Mouse (Mus musculus) mouse trophoblast stem cell (cell line): ENCODE measurements around the gene Tmem106a.
"Not testable (repeated sequence)": the region's sequence is repeated elsewhere in the genome, so short reads cannot be mapped to it uniquely, and the experiment has no call there.

Experiments
- in situ Hi-C, 2 experiments: fragments of 300-500 bp; cut with MseI, MboI; formaldehyde crosslinking; loops; 2 replicates in 1 of 2; 3 replicates in 1 of 2; pipeline ENCODE4 v1.15.1; 2025

Gene Tmem106a

DNA sequence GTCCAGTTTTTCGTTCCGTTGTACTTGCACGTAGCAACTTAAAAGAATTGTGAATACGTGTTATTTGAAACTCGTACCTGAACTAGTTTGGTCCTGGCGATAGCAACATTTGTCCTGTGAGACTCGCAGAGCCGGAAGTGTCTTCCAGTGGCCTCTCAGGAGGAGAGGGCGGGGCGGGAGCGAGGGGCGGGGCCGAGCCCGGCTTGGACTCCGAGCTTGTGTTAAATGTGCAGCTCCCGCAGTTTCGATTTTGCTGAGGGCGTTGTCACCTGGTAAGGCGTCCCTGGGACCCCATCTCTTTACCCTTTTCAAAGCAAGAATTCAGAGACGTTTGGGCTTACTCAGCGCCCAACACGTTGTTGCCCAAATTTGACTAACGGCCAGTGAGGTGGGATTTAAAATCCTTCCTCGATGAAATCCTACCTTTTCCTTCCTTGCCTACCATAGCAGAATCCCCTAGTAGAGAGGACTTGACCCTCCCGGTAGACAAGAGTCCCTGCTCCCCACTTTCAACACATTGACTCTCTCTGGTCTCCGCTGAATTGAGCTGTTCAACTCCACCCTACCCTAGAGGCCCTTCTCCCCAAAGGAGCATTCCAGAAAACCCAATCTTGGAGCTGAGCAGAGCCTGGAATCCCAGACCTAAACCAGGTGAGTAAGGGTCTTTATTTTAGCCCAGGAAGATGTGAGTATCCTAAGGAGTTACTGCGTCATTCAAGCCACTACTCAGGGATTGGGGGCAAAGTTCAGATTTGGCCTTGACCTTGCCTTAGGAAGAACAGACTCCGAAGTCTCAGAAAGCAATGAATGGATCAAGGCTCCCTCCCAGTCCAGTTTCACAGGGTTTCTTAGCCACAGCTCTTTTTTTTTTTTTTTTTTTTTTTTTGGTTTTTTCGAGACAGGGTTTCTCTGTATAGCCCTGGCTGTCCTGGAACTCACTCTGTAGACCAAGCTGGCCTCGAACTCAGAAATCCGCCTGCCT is at the start of gene Tmem106a:
TSS of gene Tmem106a (plus strand) at position 189 of the 982 bp plus-strand sequence.
- in situ Hi-C loops, result no loop called here

DNA sequence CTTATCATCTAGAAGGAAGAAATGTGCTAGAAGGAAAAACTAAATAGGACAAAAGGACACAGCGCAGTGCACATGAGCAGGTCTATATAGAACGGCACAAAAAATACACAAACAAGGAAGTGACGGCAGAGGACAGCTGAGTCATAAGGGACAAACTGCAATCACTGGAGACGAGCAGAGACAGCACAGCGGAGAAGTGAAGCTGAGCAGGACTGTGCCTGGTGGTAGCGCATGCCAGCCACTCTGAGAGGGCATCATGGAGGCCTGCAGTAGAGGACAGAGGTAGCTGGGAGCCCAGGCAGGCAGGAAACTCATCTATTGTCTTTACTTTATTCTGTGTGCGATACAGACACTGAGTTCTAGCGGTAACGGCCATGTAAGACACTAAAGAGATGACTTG is 38.5 kb upstream of the Tmem106a start:
- in situ Hi-C loops, result no loop called here

DNA sequence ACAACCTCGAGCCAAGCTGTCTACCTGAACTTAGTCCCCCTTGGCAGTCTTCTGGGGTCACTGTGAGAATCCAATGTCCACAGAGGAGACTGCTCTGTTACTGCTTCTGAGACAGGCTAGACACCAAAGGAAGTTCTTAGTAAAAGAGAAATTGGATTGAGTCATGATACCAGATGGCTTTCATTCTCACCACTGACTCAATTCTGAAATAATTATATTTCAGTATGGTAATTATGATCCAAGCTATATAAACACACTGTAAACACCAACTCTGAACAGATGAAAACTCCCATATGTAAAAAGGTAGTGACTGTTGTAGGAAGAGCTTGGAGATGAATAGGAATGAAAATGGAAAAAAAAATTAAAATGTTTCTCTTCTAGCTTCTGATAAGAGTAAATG is 37.9 kb upstream of the Tmem106a start:
- in situ Hi-C loops, result no loop called here

DNA sequence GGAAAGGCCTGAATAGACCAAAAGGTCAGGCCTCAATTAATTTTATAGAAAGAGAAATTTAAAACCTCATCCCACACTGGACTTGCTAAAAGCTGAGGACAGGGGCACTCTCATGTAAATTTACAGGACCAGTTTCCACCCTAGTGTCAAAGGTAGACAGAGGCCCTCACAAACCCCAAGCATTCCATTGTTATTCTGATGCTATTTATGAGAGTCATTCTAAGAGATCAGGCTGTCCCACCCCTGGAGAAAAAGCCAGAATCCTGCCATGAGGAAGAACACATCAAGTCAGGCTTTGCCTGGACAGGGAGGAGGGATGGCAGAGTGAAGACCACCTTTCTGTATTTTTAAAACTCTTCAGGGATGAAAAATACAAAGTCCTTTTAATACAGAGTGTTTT is 33.5 kb upstream of the Tmem106a start:
- in situ Hi-C loops, result no loop called here

DNA sequence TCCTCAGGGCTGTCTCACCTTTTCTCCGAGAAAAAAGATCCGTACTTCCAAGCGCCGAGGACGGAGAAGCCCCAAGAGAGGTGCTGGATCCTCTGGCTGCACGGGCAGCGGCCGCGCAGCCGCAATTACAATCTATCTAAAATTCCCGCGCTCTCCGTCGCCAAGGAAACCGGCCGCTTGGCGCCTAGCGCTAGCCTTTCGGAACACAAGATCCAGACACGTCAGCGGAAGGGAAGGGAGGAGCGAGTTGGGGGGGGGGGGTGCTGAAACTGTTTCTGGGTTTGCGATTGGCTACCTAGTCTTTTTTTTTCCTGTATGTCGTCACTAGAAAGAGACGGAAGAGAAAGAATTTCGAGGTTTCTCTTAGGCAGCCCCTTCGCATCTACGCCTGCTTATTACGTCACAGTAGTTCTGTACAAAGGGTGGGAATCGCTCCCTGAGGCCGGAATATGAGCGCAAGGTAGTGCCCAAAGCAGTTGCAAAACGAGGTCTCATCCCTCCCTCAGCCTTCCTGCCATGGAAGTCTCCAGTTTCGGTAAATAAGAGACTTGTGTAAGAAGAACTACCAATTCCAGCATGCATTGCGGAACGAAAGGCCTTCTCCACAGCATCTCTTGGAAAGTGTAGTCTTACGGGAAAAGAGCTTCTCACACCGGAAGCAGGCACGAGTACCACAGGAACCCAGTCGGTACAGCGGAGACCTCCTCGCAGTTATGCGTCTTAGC is 30.1 kb upstream of the Tmem106a start, which contains the start of the genes Brca1 and Nbr1:
TSS of gene Brca1 (minus strand) at position 205 of the 725 bp plus-strand sequence.
TSS of gene Nbr1 (plus strand) at position 399 of the 725 bp plus-strand sequence.
- in situ Hi-C loops, result no loop called here

DNA sequence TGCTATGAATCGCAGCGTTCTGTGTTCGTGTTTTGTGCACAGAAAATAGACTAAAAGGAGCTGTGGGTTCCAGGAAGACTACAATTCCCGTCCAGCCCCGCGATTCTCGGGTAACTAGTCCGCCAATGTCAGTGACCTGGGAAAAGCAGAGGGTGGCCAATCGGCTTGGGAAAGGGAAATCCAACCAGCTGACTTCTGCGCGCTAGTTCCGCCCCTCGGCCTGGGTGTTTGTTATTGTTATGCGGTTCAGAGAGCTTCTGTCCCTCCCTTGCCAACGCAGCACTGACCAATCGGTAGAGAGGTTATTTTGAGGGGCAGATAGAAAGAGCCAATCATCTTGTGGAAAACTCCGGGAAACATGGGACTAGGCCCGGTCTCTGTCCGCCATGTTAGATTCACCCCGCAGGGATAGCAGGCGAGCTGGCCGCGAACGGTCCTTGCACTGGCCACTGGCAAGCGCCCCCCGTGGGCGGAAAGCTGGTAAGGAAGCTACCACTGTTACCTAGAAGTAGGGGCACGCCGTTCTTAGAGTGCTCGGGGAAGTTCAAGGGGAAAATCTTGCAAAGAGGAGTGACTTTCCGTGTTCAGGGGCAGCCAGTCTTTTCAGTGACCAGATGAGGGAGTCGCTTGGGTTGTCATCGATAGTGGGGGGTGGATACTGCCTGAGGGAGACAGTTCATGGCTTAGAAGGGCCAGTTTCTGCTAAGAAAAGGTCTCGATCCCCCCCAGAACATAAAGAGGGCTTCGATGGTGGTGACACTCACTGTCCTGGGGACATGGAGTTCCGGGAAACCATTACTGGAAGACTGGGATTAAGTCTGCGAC is 29.4 kb upstream of the Tmem106a start:
- in situ Hi-C loops, result no loop called here

DNA sequence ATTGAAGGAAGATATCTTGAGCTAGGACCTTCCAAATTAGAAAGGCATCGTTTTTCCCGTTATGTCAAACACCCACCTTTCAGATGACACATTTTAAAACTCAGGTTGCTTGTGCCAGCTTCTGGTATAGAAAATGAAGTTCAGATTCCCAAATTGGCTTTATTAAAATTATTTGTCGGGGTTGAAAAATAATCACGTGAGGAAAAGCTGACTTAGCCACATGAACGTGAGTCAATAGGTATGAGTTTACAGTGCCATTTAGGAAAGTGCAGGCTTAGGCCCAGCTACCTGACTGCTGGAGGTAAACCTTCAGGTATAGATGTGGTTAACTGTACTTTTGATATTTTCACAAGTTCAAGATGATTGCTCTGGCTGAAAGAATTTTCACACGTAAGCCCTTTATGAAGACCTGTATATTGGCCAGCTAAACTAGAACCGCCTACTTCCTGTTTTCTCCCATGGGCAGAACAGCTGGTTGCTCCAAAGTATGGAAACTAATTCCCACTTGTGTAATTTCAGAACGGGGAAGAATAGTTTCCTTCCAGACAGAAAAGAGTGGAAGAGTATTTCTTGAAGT is 28.6 kb upstream of the Tmem106a start:
- in situ Hi-C loops, result no loop called here

DNA sequence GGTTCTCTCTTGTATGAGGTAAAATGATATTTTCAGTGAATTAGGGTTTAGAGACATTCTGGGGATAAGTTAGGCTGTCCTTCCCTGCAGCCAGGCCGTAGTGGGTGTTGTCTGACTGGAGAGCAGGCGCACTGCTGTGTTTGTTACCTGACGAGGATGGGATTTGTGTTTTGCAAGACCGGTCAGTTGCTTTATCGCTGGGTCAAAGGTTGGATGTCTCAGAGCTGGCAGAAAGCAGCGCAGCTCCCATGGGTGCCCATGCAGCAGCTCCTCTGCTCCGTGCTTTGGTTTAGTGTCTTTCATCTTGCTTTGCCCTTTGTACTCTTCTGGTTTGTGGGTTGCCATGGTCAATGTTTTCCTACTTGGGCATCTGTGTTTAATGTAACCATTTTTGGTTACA is 25.5 kb upstream of the Tmem106a start:
- in situ Hi-C loops, result no loop called here

DNA sequence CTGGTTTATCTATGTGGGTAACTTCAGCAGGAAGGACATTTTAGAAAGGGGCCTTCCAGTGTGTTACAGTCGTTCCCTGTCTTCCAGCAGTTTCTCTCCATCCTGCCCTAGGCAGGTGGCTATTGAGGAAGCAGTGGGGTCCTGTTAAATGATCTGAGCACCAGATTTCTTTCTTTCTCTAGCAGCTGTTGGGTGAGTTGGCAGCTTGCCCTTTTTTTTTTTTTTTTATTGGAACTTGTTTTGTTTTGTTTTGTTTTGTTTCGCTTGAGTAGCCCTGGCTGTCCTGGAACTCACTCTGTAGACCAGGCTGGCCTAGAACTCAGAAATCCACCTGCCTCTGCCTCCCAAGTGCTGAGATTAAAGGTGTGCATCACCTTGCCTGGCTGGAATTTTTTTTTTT is 25.1 kb upstream of the Tmem106a start:
- in situ Hi-C loops, result no loop called here

DNA sequence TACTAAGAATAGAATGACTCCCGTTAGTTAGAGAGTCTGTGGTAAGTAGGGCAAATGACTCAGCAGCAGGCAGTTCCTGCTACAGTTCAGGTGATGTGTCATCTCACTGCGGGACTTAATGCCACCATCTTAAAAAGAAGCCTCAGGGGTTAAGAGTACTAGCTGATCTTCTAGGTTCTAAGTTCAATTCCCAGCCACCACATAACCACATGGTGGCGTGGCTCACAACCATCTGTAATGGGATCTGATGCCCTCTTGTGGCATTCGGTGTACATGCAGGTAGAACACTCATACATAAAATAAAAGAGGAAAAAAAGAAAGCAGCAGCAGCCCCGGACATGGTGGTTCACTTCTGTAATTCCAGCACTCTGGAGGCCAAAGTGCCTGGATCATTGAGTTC is 19.7 kb upstream of the Tmem106a start:
- in situ Hi-C loops, result no loop called here

DNA sequence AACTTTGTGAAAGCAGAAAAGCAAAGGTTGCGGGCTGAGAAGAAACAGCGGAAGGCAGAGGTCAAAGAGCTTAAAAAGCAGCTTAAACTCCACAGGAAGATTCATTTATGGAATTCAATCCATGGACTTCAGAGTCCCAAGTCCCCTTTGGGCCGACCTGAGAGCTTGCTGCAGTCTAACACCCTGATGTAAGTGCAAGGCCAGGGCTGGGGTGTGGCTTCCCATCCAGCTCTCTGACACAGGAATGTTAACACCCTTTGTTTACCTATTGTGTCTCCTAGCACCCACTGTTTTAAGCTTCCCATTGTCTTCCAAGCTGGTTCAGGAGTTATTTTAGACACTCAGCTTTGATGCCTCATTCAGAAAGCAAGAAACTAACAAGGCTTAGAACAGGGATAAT is 13.6 kb upstream of the Tmem106a start:
- in situ Hi-C loops, result no loop called here

DNA sequence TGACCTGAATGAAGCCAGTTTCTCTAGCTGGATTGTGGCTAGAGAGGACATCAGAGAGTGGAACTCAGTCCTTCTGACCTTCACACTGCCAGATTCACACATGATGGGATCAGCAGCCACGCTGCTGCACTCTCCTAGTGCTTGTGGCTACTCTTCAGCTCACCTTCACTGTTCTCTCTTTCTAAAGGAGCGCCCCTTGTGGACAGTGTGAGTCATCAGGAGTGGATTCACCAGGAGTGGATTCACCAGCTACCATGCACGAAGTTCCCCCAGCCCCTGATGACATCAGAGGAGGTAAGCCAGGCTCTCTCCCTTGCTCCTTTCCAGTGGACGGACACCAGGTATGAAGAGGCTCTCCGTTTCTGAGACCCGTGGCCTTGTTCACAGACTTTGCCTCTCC is 5.9 kb upstream of the Tmem106a start:
- in situ Hi-C loops, result no loop called here

DNA sequence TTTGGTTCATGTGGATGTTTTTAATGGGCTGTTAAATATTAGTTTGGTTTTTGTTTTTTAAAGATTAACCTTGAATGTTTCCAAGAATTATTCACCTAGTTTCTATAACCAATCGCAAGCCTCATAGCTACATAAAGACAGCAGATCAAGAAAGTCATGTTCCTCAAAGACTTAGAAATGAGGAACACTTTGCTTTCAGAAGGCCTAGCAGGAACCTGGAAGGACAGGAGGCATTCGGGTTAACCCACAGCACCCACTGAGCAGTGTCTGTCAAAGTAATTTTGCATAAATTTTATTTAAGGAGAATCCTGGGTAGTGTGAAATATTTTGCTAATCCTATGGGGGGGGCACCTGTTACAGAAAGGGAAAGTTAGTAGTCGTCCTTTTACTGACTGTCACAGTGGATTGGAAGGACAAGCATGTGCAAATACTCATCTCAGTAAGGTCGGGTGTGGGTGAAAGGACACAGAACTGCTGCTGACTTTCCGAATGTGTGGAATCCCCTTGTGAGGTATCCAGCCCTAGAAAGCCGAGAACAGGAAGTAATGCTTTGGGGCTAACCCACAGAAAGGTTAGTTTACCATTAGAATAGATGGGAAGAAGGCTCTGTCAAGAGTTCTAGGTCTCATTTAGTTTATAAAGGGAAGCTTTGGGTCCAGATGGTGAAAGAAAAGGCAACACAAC is 819 bp upstream of the Tmem106a start:
- in situ Hi-C loops, result no loop called here

DNA sequence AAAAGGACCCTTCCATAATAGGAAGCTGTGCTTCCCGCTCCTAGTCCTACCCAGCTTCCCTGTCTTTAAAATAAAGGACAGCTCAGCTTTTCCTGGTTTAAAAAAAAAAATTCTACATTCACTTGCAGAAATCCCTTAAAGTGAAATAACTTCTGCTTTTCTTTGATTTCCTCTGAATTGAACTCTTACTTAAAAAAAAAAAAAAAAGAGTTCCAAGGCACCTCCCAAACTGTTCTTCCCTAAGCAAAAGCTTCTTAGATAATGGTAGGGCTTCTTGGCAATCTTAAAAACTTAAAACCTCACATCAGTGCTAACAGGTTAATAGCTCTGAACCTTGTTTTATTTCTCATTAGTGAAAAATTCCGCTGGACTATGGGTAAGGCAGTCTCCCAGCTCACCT is 1.2 kb downstream of the Tmem106a start:
- in situ Hi-C loops, result no loop called here

DNA sequence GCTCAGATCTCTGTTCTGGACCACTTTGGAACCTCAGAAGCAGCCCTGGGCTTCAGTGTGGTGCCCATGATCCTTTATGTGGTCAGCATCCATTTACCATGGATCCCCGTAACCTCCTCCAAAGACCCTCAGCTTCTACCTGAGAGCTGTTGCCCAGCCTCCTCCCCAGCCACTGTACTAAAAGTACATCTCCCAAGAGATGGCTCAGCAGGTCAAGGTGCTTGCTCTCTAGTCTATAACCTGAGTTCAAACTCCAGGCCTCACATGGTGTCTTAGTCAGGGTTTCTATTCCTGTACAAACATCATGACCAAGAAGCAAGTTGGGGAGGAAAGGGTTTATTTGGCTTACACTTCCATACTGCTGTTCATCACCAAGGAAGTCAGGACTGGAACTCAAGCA is 3.0 kb downstream of the Tmem106a start:
- in situ Hi-C loops, result not testable (repeated sequence)

DNA sequence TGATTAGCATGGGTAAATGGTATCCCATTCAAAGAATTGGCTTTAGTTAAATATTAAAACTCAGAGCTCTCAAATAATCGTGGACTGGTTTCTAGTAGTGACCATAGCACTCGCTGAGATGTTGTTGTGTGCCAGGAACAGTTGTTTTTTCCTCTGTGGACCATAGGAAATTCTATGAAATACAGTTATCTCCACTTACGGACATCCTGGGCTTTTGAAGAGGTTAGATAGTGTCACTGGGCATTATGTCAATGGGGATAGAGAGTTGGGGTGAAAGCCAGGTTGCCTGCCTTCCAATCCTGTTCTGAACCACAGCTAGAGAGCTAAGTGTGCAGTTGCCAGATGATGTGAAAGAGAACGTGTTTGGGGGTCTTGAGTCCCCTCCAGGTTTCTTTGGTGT is 3.8 kb downstream of the Tmem106a start:
- in situ Hi-C loops, result no loop called here

DNA sequence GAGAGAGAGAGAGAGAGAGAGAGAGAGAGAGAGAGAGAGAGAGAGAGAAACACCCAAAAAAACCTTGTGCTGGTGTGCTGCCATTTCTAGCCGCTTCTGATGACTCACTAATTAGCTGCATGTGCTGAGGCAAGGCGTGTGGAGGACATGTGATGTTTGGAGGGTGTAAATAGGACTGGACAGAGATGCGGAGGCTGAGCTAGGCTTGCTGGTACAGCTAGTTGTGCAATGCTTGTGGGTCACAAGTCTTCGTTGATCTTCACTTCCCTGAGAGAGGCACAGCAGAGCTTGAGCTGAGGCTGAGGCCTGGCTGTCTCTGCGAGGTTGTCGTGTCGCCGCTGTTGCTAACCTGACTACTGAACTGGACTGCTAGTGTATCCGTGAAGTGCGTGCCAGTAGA is 5.6 kb downstream of the Tmem106a start:
- in situ Hi-C loops, result no loop called here

DNA sequence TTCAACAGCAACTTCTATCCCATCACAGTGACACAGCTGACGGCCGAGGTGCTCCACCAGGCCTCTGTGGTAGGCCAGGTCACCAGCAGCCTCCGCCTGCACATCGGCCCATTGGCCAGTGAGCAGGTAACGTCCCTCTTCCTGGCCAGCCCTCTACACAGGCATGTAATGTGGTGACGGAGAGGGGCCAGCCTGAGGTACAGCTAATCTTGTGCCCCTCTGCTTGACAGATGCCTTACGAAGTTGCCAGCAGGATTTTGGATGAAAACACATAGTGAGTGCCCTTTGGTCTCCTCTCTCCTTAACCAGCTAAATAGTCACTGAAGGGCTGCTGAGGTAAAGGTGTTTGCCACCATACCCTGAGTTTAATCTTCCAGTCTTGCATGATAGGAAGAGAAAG is 6.8 kb downstream of the Tmem106a start:
- in situ Hi-C loops, result no loop called here

DNA sequence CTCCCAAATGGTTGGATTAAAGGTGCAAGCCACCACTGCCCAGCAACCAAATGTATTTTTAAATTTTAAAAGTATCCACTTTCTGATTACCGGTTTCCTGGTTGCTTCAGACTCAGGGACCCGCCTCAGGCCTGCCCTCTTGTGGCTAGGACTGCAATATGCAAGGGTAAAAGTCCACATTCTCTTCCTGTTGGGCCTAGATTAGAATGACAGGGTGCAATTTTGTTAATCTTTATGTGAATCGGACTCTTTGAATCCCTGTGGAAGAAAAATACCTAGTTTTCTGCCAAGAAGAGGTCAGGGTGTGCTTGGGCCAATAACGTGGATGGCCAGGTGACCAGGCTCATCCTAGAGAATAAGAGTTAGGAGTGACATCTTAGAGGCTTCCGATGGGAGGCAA is 7.4 kb downstream of the Tmem106a start:
- in situ Hi-C loops, result no loop called here

DNA sequence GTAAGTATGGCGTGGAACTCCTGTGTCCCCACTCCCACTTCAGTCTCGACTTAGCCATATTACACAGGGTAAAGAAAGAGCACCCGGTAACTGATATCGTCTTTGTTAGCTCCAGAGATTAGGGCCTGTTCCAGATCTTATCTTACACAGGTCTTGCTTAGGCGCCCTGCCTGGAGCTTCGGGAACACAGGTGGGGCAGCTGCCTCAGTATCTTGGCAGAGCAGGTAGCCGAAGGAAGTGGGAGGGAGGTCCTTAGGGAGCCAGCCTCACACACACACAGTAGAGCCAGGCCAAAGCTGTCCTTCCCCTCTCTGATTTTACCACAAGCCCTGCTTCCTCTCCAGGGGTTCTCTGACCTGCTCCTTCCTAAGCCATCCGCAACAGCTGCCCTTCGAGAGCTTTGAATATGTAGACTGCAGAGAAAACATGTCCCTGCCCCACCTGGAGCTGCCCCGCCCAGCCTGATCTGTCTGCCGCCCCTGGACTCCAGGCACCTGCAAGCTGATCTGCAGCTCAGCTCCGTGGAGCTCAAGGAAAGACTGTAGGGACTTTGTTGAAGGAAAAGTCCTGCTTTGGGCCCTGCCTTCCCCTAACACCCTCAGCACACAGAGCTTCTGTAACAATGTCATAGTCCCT is 8.1 kb downstream of the Tmem106a start:
- in situ Hi-C loops, result no loop called here
